Mouse (Mus musculus): ENCODE measurements around the gene Psma6.

Gene Psma6

DNA sequence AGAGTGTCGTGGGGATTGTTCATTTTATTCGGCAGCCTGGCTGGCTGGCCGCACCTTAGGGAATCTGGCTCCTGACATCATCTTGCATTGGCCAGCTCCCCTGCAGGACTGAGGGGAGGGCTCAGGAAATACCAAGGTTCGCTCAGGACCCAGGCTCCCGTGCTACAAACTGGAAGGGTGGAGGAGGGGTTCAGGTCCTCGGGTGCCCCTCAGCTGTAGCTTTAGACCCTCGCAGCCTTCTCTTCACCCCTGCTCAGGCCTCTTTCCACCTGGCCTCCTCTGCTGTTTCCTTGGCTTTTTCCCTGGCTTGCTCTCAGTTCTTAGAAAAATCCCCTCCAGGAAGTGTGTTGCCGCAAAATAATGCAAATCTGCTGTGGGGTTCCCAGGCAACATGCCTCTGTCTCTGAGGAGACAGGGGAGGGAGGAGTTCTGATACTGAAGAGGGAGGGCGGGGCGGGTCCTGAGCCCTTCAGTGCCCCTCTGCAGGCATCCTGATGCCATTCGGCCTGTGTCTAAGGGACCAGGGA lies 54.7 kb downstream of the Psma6 start:
- 34% methylated on average over 11 of the region's 11 CpGs for WGBS

DNA sequence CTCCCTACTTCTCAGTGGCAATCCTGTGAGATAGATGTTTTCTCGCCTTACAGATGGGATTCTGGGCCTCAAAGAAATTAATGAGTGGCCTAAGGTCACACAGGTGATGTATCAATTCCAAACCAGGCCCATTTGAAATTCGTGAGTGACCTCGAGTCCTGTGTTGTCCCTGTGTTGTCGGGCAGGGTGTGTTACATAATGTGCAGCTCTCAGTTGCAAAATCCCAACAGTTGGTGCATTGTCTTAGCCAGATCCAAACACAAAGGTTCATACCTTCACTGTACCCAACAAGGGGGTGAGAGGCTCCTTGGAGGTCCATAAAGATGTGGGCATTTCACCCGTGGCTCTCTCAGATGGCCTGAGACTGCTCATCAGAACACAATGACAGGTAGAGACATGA lies 56.4 kb downstream of the Psma6 start:
- WGBS, result 97% methylated on average over 5 of the region's 5 CpGs

- 90% methylated on average over 1 of the region's 1 CpGs for WGBS
Observed at GRCm38 (mm10) chr12:55442245-55442644, 58.2 kb downstream of the Psma6 start.

GRCm38 (mm10) chr12:55442861-55443850 lies 59.1 kb downstream of the Psma6 start:
- WGBS, result 68% methylated on average over 9 of the region's 9 CpGs

- WGBS, result 89% methylated on average over 4 of the region's 4 CpGs
Observed at GRCm38 (mm10) chr12:55444031-55444451, 60.0 kb downstream of the Psma6 start.

DNA sequence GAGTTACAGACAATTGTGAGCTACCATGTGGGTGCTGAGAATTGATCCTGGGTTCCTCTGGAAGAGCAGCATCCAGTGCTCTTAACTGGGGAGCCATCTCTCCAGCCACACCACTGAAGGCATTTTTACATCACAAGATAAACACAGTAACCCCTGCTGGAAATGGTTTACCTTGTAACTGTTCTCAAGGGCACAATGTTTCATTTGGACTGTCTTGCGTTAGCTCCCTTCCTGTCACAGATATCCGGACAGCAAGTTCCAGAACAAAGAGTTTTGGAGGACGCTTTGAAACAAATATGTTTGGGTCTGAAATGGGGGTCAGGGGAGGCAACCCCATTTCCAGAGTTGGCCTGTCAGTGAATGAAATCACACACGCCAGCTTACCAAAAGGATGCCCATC lies 61.6 kb downstream of the Psma6 start:
- 82% methylated on average over 4 of the region's 4 CpGs for WGBS

GRCm38 (mm10) chr12:55446366-55446745 lies 62.3 kb downstream of the Psma6 start:
- 60% methylated on average over 4 of the region's 4 CpGs for WGBS

GRCm38 (mm10) chr12:55446746-55447395 lies 62.8 kb downstream of the Psma6 start:
- WGBS, result 6% methylated on average over 13 of the region's 13 CpGs

DNA sequence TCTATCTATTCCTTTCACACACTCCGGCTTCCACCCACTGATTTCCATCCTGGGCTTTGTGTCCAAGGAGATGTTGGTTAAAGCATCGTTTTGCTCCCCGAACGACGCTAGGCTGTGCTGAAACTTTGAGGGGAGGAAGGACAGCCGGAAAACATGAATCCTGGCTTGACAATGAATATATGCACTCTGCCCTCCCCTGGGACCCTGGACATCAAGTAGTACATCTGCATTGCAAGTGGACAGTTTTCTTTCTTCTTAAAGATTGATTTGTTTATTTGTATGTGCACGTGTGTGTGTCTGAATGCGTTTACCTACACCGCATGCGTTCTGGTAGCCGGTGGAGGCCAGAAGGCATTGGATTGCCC lies 63.4 kb downstream of the Psma6 start:
- WGBS, result 51% methylated on average over 11 of the region's 11 CpGs

DNA sequence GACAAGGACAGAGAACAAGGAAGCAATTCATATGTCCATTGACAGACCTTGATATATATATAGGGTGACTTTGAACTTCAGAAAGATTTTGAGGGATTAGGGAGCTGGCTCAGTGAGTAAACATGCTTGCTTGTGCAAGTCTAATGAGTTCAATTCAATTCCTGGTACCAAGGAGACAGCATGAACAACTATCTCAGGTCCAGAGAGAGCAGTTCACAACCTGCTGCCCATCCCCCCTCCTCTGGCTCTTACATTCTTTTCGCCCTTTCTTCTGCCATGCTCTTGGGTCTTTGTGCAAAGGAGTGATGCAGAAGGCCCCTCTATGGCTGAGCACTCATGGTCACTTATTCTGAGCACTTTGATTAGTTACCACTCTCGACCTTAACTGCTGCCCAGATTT lies 64.4 kb downstream of the Psma6 start:
- WGBS, result 94% methylated on average over 2 of the region's 2 CpGs

- WGBS, result 98% methylated on average over 2 of the region's 2 CpGs
Observed at GRCm38 (mm10) chr12:55449048-55449447, 65.0 kb downstream of the Psma6 start.

GRCm38 (mm10) chr12:55450421-55450820 lies 66.4 kb downstream of the Psma6 start:
- WGBS, result 71% methylated on average over 16 of the region's 16 CpGs

DNA sequence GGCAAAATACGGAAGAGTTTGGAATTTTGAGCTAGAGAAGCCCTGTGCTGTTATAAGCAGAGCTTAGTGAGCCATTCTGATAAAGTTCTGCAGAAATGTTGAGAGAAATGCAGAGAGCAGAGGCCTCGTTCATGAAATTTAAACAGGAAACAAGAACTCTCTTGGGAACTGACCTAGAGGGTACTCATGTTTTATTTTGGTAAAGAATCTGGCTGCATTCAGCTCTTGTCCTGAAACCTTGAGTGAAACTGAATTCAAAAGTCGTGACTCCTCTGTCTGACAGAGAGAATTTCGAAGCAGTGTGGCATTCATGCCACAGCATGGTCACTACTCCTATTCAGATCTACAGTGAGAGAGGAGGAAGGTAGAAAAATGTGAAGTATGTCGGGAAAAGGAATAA lies 68.8 kb downstream of the Psma6 start:
- 71% methylated on average over 5 of the region's 5 CpGs for WGBS

GRCm38 (mm10) chr12:55453924-55454323 lies 69.9 kb downstream of the Psma6 start:
- WGBS, result 50% methylated on average over 4 of the region's 4 CpGs

DNA sequence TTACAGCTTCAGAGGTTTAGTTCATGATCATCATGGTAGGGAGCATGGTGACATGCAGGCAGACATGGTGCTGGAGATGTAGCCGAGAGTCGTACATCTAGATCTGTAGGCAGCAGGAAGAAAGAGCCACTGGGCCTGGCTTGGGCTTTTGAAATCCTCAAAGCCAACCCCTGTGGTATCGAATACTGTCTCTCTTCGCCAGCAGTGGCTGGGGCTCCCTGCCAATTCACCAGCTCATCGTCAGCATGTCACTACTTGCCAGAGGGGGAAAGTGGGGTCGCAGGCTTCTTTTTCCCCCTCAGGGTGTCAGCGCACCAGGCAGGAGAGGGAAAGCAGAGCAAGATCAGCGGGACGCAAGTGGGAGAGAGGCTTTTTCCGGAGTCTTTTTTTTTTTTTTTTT lies 71.2 kb downstream of the Psma6 start:
- 68% methylated on average over 10 of the region's 10 CpGs for WGBS

DNA sequence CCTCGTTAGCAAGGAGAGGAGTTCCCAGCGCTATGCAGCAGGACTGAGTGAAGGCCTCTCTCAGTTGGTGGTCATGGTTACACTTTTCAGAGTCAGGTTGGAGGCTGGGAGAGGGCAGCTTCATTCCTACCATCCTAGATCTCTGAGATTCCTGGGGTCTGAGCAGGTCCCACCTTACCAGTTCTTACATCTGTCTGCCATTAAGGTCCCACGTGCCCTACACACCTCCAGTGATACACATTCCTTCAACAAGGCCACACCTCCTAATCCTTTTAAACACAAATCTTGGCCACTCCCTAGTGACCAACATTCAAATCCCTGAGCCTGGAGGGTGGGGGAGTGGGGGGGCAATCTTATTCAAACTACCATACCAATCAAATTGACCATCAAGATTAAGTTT lies 72.1 kb downstream of the Psma6 start:
- WGBS, result 90% methylated on average over 3 of the region's 3 CpGs

- 47% methylated on average over 5 of the region's 5 CpGs for WGBS
Observed at GRCm38 (mm10) chr12:55456893-55457292, 72.9 kb downstream of the Psma6 start.

DNA sequence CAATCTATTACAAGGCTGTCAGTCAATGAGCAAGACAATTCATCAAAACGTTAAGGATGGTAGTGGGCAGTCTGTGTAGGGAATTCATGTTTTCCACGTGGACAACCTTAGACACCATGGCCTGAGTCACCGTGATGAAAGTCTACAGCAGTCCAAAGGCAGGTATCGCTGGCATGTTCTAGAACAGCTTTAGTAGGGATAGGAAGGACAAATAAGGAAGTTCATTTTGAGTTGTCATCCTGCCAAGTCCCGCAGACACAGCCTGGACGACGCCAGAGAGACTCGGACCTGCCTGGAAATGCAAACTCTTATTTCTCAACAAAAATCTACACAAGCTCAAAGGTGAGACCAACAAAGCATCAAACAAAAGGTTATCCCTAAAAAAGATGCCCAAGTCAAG lies 75.7 kb downstream of the Psma6 start:
- 63% methylated on average over 8 of the region's 8 CpGs for WGBS

DNA sequence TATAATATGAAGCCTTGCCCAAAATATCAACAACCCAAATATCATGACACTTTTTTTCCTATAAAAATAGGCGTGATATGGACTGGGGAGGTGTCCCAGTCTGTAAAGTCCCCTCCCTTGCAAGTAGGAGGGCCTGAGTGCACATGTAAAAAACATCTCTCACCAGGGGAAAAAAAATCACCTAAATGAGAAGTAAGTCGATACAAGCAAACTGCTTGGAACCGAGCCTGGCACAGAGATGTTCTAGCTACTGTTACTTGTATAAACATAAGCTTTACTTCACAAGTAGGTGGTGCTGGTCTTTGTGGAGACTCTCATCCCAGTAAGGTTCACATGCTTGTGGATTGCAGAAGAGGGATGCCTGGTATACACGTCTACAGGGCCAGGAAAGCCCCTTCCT lies 76.9 kb downstream of the Psma6 start:
- WGBS, result 42% methylated on average over 4 of the region's 4 CpGs

DNA sequence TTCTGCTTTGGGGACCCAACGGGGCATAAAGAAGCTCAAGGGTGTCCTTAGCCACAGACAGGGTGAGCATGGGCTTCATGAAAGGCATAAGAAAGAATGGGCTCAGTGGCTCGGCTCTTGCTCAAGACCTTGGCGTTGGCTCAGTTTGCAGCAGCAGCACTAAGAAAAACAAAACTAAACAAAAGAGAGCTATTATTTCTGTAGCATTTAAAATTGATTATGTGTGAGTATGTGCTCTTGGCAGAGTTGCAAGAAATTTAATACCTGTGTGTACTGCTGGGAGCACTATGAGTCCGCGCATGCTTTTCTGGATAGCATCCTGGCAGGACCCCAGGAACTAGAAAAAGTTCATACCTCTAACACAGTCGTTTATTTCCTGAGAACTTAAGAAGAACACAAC lies 77.7 kb downstream of the Psma6 start:
- 63% methylated on average over 6 of the region's 6 CpGs for WGBS

- WGBS, result 48% methylated on average over 6 of the region's 6 CpGs
Observed at GRCm38 (mm10) chr12:55462456-55462855, 78.4 kb downstream of the Psma6 start.

DNA sequence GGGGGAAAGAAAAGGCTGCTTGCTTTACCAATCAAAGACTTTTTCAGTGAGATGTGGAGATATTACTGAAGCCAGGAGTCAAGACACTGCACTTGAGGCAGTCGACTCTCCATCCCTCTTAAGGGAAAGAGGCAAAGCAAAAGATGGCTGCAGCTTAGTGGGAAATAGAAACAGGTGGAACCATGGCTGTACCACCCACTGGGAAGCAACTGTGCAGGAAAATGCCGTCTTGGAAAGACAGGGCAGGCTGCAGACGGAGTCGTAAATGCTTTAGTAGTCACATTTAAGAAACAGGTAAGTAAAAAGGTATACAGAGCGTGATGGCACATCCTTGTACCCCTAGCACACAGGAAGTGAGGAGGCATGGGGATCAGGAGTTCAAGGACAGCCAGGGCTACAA lies 79.1 kb downstream of the Psma6 start:
- 61% methylated on average over 5 of the region's 5 CpGs for WGBS

Data from cerebral cortex, adult 2 months (tissue).